Mouse (Mus musculus): ENCODE results near the gene Neurl4. TPM values are rescaled to one million over a fixed set of nuclear protein-coding genes. Genes with fewer than 3 reads are reported as not detected.

Neurl4 gene
- polyA plus RNA-seq, 1 experiment = 16.9 TPM

DNA sequence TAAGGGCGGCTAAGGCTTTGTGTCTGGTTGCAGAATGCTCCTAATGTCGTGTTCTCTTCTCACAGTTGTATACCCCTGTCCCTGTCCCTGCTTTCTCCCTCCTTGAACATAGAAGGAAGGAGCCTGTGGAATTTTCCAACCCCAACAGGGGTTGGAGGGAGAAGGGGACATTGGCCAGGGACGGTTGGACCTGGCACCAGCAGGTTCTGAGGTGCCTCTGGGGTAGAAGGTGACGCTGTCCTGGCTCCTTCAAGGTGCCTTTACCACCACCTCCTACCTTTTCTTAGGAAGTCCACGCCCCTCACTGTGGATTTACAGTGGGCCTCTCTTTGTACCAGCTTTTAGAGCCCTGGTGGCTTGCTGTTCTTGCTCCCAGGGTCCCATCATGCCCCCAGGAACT lies 37.0 kb downstream of the Neurl4 start:
- no peak for TF ChIP-seq POLR2A (IDR thresholded peaks at IDR 0.05; ENCODE audit: borderline replicate concordance, low read depth, low read length)
- no peak for TF ChIP-seq CTCF (IDR thresholded peaks at IDR 0.05; ENCODE audit: low read depth, low read length)
- no peaks in the 10 kb centered on the region for H3K4me1 ChIP-seq (ENCODE audit: control insufficient read depth, insufficient read depth, low read length)
- no peak overlapping the region for H3K27ac ChIP-seq (ENCODE audit: insufficient read depth, low read depth, low read length)
- no peak overlapping the region for H3K4me3 ChIP-seq (ENCODE audit: insufficient read depth, low read length)

DNA sequence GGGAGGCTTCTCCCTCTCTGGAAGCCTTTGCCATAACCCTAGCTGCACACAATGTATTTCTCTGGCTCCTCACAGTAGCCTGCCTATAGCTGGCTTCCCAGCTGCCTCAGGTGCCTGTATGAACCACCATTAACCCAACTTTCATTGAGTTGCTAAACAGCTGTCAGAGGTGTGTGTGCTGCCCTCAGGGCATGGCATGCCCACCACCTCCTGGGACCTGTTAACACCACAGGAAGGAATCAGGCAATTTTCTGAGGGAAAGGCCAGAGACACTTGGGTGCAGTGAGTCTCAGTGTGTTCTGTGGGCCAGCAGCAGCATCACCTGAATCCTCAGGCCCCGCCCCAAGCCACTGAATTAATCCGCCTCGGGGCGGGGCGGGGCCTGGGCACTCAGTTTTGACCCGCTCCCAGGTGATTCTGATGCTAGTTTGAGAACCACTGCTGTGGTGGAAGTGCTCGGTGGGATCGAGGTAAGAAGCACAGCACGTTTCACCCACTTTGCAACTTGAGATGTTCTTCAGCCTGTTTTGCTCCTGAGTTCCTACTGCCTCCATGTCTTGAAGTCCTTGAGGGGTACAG lies 37.6 kb downstream of the Neurl4 start:
- TF ChIP-seq CTCF (IDR thresholded peaks at IDR 0.05; ENCODE audit: low read depth, low read length) (no peak), POLR2A (IDR thresholded peaks at IDR 0.05; ENCODE audit: borderline replicate concordance, low read depth, low read length) (no peak)
- Histone ChIP-seq H3K4me3 (ENCODE audit: insufficient read depth, low read length) (no peak overlapping the region), H3K27ac (ENCODE audit: insufficient read depth, low read depth, low read length) (no peak overlapping the region), H3K4me1 (ENCODE audit: control insufficient read depth, insufficient read depth, low read length) (no peaks in the 10 kb centered on the region)

DNA sequence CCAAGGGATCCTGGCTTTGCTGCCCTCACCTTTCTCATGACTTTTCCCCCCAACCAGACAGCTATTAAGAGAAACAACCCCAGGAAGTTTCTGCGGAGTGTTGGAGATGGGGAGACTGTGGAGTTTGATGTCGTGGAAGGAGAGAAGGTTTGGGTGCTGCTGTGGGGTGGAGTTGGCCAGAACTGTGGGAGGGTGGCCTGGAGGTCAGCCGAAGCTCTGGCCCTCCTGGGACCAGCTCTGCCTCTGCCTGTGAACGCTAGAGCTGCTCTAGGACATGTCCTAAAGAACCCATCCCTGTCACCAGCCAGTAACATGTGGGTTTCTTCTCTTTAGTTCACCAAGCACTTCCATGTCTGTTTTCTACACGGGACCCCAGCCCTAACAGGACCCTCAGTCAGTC lies 38.3 kb downstream of the Neurl4 start:
- no peaks in the 10 kb centered on the region for H3K4me1 ChIP-seq (ENCODE audit: control insufficient read depth, insufficient read depth, low read length)
- H3K4me3 ChIP-seq (ENCODE audit: insufficient read depth, low read length) = no peak overlapping the region
- H3K27ac ChIP-seq (ENCODE audit: insufficient read depth, low read depth, low read length) = no peak overlapping the region
- TF ChIP-seq POLR2A (IDR thresholded peaks at IDR 0.05; ENCODE audit: borderline replicate concordance, low read depth, low read length) (no peak), CTCF (IDR thresholded peaks at IDR 0.05; ENCODE audit: low read depth, low read length) (no peak)

DNA sequence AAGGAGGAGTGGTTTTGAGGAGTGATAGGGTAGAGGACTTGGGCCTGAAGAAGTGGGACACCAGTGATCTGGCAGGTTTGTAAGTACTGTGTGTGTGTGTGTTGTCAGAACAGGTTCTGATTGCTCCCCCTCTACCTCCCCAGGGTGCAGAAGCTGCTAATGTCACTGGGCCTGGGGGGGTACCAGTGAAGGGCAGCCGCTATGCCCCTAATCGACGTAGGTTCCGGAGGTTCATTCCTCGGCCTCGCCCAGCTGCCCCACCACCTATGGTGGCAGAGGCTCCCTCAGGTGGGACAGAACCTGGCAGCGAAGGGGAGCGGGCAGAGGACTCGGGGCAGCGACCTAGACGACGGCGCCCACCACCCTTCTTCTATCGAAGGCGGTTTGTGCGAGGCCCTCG lies 38.9 kb downstream of the Neurl4 start:
- no peak overlapping the region for H3K27ac ChIP-seq (ENCODE audit: insufficient read depth, low read depth, low read length)
- TF ChIP-seq CTCF (IDR thresholded peaks at IDR 0.05; ENCODE audit: low read depth, low read length) (no peak), POLR2A (IDR thresholded peaks at IDR 0.05; ENCODE audit: borderline replicate concordance, low read depth, low read length) (no peak)
- no peak overlapping the region for H3K4me3 ChIP-seq (ENCODE audit: insufficient read depth, low read length)
- H3K4me1 ChIP-seq (ENCODE audit: control insufficient read depth, insufficient read depth, low read length) = no peaks in the 10 kb centered on the region

DNA sequence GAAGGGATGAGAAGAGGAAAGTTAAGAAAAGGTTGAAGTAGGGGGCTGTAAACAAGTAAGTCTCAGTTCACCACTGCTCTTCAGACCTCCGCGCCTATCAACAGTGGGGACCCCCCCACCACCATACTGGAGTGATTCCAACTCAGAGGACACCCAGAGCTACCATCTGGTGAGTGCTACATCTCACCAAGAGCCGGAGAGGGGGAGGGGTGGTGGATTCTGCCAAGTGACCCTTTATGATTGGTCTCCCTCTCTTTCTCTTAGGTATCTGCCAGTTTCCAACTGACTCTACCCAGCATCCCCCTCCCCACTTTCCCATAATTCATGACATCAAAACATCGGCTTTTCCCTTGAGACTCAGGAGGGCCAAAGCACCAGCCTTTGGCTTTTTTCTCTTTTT lies 40.1 kb downstream of the Neurl4 start:
- Histone ChIP-seq H3K4me1 (ENCODE audit: control insufficient read depth, insufficient read depth, low read length) (no peaks in the 10 kb centered on the region), H3K4me3 (ENCODE audit: insufficient read depth, low read length) (no peak overlapping the region), H3K27ac (ENCODE audit: insufficient read depth, low read depth, low read length) (no peak overlapping the region)
- TF ChIP-seq CTCF (IDR thresholded peaks at IDR 0.05; ENCODE audit: low read depth, low read length) (no peak), POLR2A (IDR thresholded peaks at IDR 0.05; ENCODE audit: borderline replicate concordance, low read depth, low read length) (no peak)

DNA sequence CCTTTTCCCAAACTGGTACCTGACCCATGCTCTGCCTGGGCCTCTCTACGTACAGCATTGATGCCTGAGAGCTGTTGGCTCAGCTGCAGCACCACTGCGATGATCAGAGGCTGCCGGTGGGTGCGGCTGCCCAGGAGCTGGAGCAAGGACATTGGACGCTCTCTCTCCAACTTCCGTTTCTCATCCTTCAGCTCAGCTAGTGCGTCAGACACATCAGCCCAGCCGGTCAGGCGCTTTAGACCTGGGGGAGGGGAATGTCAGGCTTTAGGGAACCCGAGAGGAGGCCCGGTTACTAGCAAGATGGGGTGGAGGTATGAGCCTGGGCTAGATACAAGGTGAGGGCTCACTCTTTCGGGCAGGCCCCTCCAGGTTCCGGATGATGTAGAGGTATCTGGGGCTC lies 44.3 kb downstream of the Neurl4 start:
- no peak overlapping the region for H3K27ac ChIP-seq (ENCODE audit: insufficient read depth, low read depth, low read length)
- H3K4me3 ChIP-seq (ENCODE audit: insufficient read depth, low read length) = no peak overlapping the region
- peaks cover 5% of the 10 kb centered on the region; the same call in 1 of the 2 replicates for H3K4me1 ChIP-seq (ENCODE audit: control insufficient read depth, insufficient read depth, low read length)
- TF ChIP-seq CTCF (IDR thresholded peaks at IDR 0.05; ENCODE audit: low read depth, low read length) (no peak), POLR2A (IDR thresholded peaks at IDR 0.05; ENCODE audit: borderline replicate concordance, low read depth, low read length) (no peak)

DNA sequence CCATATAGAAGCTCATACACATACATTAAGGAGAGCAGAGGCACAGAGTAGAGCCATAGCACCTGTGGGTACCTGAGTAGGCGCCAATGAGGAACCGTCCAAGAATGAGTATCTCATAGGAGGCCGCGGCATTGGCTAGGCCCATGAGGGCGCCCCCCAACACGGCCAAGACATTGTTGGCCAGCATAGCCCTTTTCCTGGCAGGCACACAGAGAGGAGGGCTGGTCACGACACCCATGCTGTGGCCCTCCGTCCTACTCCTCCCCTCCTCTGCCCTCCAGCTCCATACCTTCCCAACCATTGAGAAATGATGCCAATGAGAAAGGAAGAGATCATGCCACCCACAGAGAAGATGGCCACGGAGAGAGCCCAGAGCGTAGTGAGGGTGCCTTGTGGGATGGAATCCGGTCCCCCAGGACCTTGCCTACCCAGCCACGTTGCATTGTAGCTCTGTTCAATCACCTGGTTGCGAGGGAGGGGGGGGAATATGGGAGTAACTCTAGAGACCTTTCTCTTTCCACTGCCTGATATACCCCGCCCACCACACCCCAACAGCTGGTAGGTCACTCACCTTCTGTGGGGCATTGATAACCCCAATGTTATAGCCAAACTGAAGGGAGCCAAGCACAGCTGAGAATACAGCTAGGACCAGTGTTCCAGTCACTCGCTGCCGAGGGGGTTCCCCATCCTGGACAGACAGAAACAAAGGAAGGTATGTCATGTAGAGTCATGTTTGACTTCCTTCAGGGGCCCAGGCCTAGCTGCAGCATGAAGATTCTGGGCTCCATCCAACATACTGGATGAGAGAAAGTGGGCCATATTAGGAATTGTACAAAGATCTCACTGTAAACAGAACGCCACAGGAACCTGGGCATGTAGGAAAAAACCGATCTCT lies 45.4 kb downstream of the Neurl4 start:
- TF ChIP-seq POLR2A (IDR thresholded peaks at IDR 0.05; ENCODE audit: borderline replicate concordance, low read depth, low read length) (no peak), CTCF (IDR thresholded peaks at IDR 0.05; ENCODE audit: low read depth, low read length) (no peak)
- no peak overlapping the region for H3K27ac ChIP-seq (ENCODE audit: insufficient read depth, low read depth, low read length)
- H3K4me3 ChIP-seq (ENCODE audit: insufficient read depth, low read length) = no peak overlapping the region
- peaks cover 5% of the 10 kb centered on the region; the same call in 1 of the 2 replicates for H3K4me1 ChIP-seq (ENCODE audit: control insufficient read depth, insufficient read depth, low read length)

DNA sequence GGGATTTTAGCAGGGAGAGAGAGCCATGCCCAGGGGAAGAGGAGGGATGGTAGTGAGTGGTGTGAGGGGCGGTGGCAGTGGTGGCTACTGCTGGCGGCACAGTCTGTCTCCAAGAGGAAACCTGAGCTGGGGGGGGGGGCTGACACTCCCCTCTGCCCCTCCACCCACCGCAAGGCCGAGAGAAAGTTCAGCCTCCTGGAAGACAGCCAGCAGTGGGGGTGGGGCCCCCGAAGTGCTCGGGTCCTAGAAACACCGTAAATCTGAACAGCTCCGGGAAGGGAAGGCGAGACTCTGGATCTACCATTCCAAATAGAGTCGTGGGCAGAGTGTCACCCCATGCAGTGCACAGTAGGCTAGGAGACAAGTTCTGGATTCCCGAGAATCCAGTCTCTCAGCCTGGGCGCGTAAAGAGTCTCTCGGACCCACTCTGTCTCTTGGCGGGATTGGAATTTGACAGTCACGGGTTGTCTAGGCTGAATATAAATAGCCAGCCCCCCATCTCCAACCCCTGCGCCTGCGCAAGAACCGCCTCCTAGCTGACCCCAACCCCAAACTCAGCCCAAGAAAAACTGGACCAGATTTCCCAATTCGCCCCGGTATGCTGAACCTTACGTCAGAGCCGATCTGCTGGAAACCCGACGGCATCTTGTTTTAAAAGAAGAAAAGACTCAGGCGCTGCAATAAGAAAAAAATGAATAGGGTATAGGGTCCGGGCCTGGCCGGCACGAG lies 46.6 kb downstream of the Neurl4 start:
- peak overlapping the region; percentile 6; the same call in 1 of the 2 replicates for H3K4me3 ChIP-seq (ENCODE audit: insufficient read depth, low read length)
- H3K27ac ChIP-seq (ENCODE audit: insufficient read depth, low read depth, low read length) = no peak overlapping the region
- TF ChIP-seq CTCF (IDR thresholded peaks at IDR 0.05; ENCODE audit: low read depth, low read length) (no peak), POLR2A (IDR thresholded peaks at IDR 0.05; ENCODE audit: borderline replicate concordance, low read depth, low read length) (no peak)
- peaks cover 5% of the 10 kb centered on the region; the same call in 1 of the 2 replicates for H3K4me1 ChIP-seq (ENCODE audit: control insufficient read depth, insufficient read depth, low read length)

DNA sequence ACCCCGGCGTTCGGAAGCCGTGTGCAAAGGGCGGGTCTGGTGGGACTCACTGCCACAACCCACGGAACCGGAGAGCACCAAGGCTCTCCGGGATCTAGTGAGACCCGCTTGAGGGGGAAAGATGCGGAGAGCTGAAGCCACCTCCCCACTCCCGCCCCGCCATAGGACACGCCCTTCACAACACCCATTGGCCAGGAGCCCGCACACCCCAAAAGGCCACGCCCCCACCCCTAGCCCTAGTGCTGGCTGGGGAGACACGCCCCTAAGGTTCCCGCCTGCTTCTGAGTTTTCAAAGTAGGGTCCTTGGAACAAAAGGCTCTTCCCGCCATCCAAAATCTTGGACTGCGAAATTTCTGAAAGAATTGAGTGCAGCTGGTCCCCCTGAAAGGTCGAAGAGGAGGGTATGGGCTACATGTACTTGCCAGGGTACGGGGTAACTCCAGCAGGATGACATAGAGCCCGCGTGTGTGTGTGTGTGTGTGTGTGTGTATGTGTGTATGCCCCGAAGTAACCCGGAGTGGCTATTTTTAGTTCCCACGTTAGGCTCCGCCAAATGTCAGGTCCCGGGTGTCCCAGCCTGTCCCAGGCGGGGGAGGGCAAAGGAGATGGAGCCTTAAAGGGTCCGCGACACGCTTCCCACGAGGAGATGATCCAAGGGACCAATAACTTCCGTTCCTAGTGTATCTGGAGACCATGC lies 47.3 kb downstream of the Neurl4 start, which contains the start of gene Slc2a4:
Slc2a4 (minus strand) TSS at position 123 of the 697 bp plus-strand sequence.
- Histone ChIP-seq H3K27ac (ENCODE audit: insufficient read depth, low read depth, low read length) (no peak within 1 kb of the TSS), H3K4me3 (ENCODE audit: insufficient read depth, low read length) (peak within 1 kb of the TSS; percentile 41), H3K4me1 (ENCODE audit: control insufficient read depth, insufficient read depth, low read length) (peaks cover 5% of the 10 kb centered on the region; the same call in 1 of the 2 replicates)
- TF ChIP-seq POLR2A (IDR thresholded peaks at IDR 0.05; ENCODE audit: borderline replicate concordance, low read depth, low read length) (no peak), CTCF (IDR thresholded peaks at IDR 0.05; ENCODE audit: low read depth, low read length) (no peak)
